Mouse (Mus musculus) ES-Bruce4 (cell line): ENCODE results near the gene Dnah6. TPM values are rescaled to one million over a fixed set of nuclear protein-coding genes. Genes with fewer than 3 reads are reported as not detected.

Experiments
- H3K27ac ChIP-seq: 2 replicates; pipeline ENCODE4 v1.5.1; 2012; ENCODE audit warnings: low read length, inconsistent platforms; ENCODE audit not compliant: insufficient read depth
- H3K27me3 ChIP-seq: 2 replicates; pipeline ENCODE4 v1.6.1; 2012; ENCODE audit warnings: mild to moderate bottlenecking, low read length, inconsistent platforms; ENCODE audit not compliant: control insufficient read depth, poor library complexity, insufficient read depth, severe bottlenecking
- H3K36me3 ChIP-seq: 2 replicates; pipeline ENCODE4 v1.6.1; 2012; ENCODE audit warnings: inconsistent platforms, mild to moderate bottlenecking, low read length, moderate library complexity; ENCODE audit not compliant: control insufficient read depth, poor library complexity, insufficient read depth, severe bottlenecking
- H3K4me1 ChIP-seq: one replicate; pipeline ENCODE4 v1.8.1; 2011; ENCODE audit warnings: low read length; ENCODE audit not compliant: control insufficient read depth, insufficient read depth
- H3K4me3 ChIP-seq: 2 replicates; pipeline ENCODE4 v1.5.1; 2011; ENCODE audit warnings: low read depth, mild to moderate bottlenecking, low read length
- H3K9ac ChIP-seq: 2 replicates; pipeline ENCODE4 v1.6.1; 2012; ENCODE audit warnings: low read depth, mild to moderate bottlenecking, inconsistent platforms; ENCODE audit not compliant: poor library complexity, severe bottlenecking
- H3K9me3 ChIP-seq: replicated peaks from 2 replicates; pipeline ENCODE4 v1.6.1; 2012; ENCODE audit warnings: mild to moderate bottlenecking, low read length, inconsistent platforms; ENCODE audit not compliant: control insufficient read depth, poor library complexity, insufficient read depth, severe bottlenecking
- CTCF ChIP-seq: IDR thresholded peaks from one replicate; pipeline ENCODE4 v1.8.1; 2011; ENCODE audit warnings: low read depth, low read length
- EP300 ChIP-seq: IDR thresholded peaks from 2 replicates; pipeline ENCODE4 v1.6.1; 2011; ENCODE audit warnings: low read depth, low read length; ENCODE audit not compliant: insufficient read depth
- POLR2A ChIP-seq: IDR thresholded peaks from one replicate; pipeline ENCODE4 v1.8.1; 2011; ENCODE audit warnings: low read length; ENCODE audit not compliant: insufficient read depth
- polyA plus RNA-seq: library from polyadenylated mRNA; stranded (reverse); fragments of >200 nt; gene quantifications from 2 replicates; pipeline ENCODE4 v1.2.4, GENCODE M21; 2011; ENCODE audit warnings: low read depth; ENCODE audit not compliant: missing spikeins, insufficient read depth, insufficient read length

The Dnah6 gene
- polyA plus RNA-seq, 1 experiment: not detected

GRCm38 (mm10) chr6:73027881-73028280 lies 193.6 kb downstream of the Dnah6 start:
- Histone ChIP-seq H3K9me3 (no peaks in the 10 kb centered on the region), H3K9ac (no peak overlapping the region), H3K27ac (no peak overlapping the region), H3K4me1 (no peaks in the 10 kb centered on the region), H3K36me3 (no peaks in the 10 kb centered on the region), H3K4me3 (no peak overlapping the region), H3K27me3 (no peaks in the 10 kb centered on the region)
- TF ChIP-seq EP300 (no peak), CTCF (no peak), POLR2A (no peak)

DNA sequence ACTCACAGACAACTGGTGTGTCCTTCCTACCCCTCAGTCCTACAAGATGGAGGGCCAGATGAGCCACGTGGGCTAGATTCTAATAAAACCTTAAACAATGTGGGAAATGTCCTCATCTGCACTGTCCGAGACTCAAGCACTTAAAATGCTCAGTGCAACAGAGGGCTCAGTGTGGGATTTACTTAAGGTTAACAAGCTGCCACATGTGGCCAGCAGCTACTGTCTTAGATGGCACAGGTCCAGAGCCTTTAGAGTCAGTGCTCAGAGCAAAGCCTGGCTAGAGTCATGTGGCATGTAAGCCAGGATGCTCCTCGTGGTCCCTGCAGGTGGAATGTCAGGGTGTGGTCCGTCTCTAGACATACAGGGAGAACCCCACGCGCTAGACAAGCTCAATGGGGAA lies 194.6 kb downstream of the Dnah6 start:
- Histone ChIP-seq H3K36me3 (no peaks in the 10 kb centered on the region), H3K27me3 (no peaks in the 10 kb centered on the region), H3K4me3 (no peak overlapping the region), H3K27ac (no peak overlapping the region), H3K9ac (no peak overlapping the region), H3K9me3 (no peaks in the 10 kb centered on the region), H3K4me1 (no peaks in the 10 kb centered on the region)
- no peak for TF ChIP-seq POLR2A
- no peak for TF ChIP-seq CTCF
- no peak for TF ChIP-seq EP300

DNA sequence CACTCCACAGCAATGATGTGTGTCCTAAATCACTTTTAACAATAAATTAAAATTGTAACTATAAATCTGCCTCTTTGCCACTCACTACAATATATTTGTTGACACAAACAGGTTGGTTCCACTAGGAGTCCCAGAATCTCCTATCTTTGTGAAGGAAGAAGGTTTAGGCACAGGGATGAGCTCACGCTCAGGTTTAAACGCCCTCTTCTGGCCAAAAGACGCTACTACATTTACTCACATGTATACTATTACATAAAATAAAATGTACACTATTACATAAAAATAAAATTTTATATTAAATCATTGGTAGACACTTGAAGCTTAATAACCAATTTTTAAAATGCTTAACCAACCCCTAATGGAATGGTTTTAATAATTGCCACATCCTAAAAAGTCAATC lies 201.4 kb downstream of the Dnah6 start:
- no peaks in the 10 kb centered on the region for H3K9me3 ChIP-seq
- TF ChIP-seq CTCF: no peak
- no peak for TF ChIP-seq POLR2A
- TF ChIP-seq EP300: no peak
- H3K4me1 ChIP-seq: no peaks in the 10 kb centered on the region
- no peak overlapping the region for H3K4me3 ChIP-seq
- no peaks in the 10 kb centered on the region for H3K27me3 ChIP-seq
- no peak overlapping the region for H3K27ac ChIP-seq
- no peak overlapping the region for H3K9ac ChIP-seq
- H3K36me3 ChIP-seq: no peaks in the 10 kb centered on the region

- no peak overlapping the region for H3K9ac ChIP-seq
- H3K4me3 ChIP-seq: no peak overlapping the region
- no peaks in the 10 kb centered on the region for H3K36me3 ChIP-seq
- no peaks in the 10 kb centered on the region for H3K9me3 ChIP-seq
- no peak for TF ChIP-seq POLR2A
- TF ChIP-seq EP300: no peak
- no peak for TF ChIP-seq CTCF
- no peaks in the 10 kb centered on the region for H3K4me1 ChIP-seq
- no peaks in the 10 kb centered on the region for H3K27me3 ChIP-seq
- H3K27ac ChIP-seq: no peak overlapping the region
Observed at GRCm38 (mm10) chr6:73018725-73019280, 202.6 kb downstream of the Dnah6 start.

DNA sequence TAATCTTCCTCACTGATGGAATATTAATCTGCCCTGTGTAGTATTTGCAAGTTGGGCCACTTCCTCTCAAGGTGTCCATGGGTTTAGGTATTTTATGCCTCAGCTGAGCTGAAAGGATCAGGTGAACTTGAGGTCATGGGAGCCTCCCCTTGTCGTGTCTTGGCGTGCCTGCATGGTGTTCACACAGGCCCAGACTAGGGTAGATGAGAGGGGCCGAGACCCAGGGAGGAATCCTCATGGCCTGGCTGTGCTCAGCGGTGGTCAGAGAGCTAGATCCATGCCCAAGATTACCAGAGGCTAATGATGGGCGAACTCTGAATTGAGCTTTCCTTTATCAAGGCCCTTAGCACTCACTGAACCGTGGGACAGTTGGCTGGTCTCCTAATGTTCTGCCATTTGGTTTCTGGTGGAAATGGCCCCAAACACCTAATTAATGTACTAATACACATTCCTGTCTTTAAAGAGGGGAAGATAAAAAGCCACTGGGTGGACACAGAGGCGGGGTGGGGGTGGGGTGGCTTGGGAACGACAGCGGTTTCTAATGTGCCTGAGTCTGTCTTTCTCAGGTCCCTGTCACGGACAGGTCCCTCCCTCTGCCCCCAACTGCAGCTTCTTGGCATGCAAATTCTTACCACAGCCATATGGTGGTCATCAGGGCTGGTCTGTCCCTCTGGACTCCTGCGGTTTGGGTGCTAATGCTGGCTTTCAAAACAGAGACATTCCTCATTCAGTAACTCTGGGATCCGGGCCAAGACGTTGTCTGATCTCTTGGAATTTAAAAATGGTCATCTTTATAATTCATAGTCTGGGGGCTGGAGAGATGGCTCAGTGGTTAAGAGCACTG lies 206.9 kb downstream of the Dnah6 start:
- Histone ChIP-seq H3K36me3 (no peaks in the 10 kb centered on the region), H3K9me3 (no peaks in the 10 kb centered on the region), H3K27ac (no peak overlapping the region), H3K4me3 (no peak overlapping the region), H3K27me3 (no peaks in the 10 kb centered on the region), H3K4me1 (no peaks in the 10 kb centered on the region), H3K9ac (no peak overlapping the region)
- TF ChIP-seq EP300 (no peak), CTCF (no peak), POLR2A (no peak)

GRCm38 (mm10) chr6:73012931-73013330 lies 208.5 kb downstream of the Dnah6 start:
- Histone ChIP-seq H3K4me3 (no peak overlapping the region), H3K27me3 (no peaks in the 10 kb centered on the region), H3K9ac (no peak overlapping the region), H3K36me3 (no peaks in the 10 kb centered on the region), H3K4me1 (no peaks in the 10 kb centered on the region), H3K9me3 (no peaks in the 10 kb centered on the region), H3K27ac (no peak overlapping the region)
- TF ChIP-seq CTCF: no peak
- TF ChIP-seq POLR2A: no peak
- no peak for TF ChIP-seq EP300
